Mouse (Mus musculus) limb, embryonic 12.5 days (tissue): Measurements from ENCODE around the gene Herpud2. TPM values are rescaled to one million over a fixed set of nuclear protein-coding genes. Genes with fewer than 3 reads are reported as not detected.
"Not testable (repeated sequence)": the region's sequence is repeated elsewhere in the genome, so short reads cannot be mapped to it uniquely, and the experiment has no call there.

Experiments
- ATAC-seq: fragments of 200-750 bp; cut with Nextera tagmentation; 2 replicates; pipeline ENCODE4 v1.8.0; 2017; ENCODE audit warnings: low read depth, moderate TSS enrichment; ENCODE audit not compliant: insufficient number of reproducible peaks, insufficient read depth, low FRiP score, low TSS enrichment
- H3K27ac ChIP-seq: fragments of 300-500 bp; sonication (generic); 2 replicates; pipeline ENCODE4 v1.5.1; 2016; ENCODE audit warnings: mild to moderate bottlenecking, moderate library complexity
- H3K27me3 ChIP-seq: fragments of 300-500 bp; sonication (generic); 2 replicates; pipeline ENCODE4 v1.6.1; 2016; ENCODE audit warnings: mild to moderate bottlenecking, moderate library complexity
- H3K36me3 ChIP-seq: fragments of 300-500 bp; sonication (generic); 2 replicates; pipeline ENCODE4 v1.6.1; 2016; ENCODE audit warnings: mild to moderate bottlenecking, moderate library complexity
- H3K4me1 ChIP-seq: fragments of 300-500 bp; sonication (generic); replicated peaks from 2 replicates; pipeline ENCODE4 v1.6.1; 2016
- H3K4me2 ChIP-seq: fragments of 300-500 bp; sonication (generic); 2 replicates; pipeline ENCODE4 v1.6.1; 2016; ENCODE audit warnings: mild to moderate bottlenecking, moderate library complexity
- H3K4me3 ChIP-seq: fragments of 300-500 bp; sonication (generic); replicated peaks from 2 replicates; pipeline ENCODE4 v1.5.1; 2016; ENCODE audit warnings: mild to moderate bottlenecking
- H3K9ac ChIP-seq: fragments of 300-500 bp; sonication (generic); replicated peaks from 2 replicates; pipeline ENCODE4 v1.6.1; 2016; ENCODE audit warnings: mild to moderate bottlenecking, moderate library complexity
- H3K9me3 ChIP-seq: fragments of 300-500 bp; sonication (generic); 2 replicates; pipeline ENCODE4 v1.6.1; 2016; ENCODE audit warnings: mild to moderate bottlenecking, moderate library complexity
- WGBS: fragments of 180-500 bp; shearing (Covaris S2); methylation state at CpG from one replicate; pipeline ENCODE4 v1.1.7; 2016; 5-methylcytosine and 5-hydroxymethylcytosine counted together
- polyA plus RNA-seq: library from polyadenylated mRNA; unstranded; fragments of >200 nt; fragmentation: Nextera tagmentation; extraction: Ambion mirVana; gene quantifications from 2 replicates; pipeline ENCODE4 v1.2.1, GENCODE M21; 2016

Herpud2 gene
- polyA plus RNA-seq, 1 experiment from 2014 or later, result 36.1 TPM

DNA sequence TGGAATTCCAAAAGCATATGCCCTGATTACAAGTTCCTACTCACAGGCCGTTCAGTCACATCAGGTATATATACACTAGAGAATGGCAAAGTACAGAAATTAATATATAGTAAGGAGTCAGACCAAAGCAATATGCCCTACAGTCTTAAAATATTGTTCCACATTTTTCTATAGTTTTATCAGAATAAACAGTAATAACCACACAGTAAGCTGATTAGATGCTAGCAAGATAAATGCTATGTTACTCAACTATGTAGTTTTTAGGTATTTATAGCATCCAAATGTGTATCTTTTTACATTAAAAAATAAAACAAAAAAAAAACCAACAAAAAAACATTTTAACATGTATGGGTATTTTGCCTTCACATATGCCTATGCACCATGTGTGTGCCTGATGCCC, 5.7 kb downstream of the Herpud2 start:
- Histone ChIP-seq H3K36me3 (peaks cover 3% of the 10 kb centered on the region; the same call in 1 of the 2 replicates), H3K27ac (no peak overlapping the region), H3K4me3 (no peak overlapping the region), H3K4me2 (no peak overlapping the region), H3K9me3 (no peaks in the 10 kb centered on the region), H3K9ac (no peak overlapping the region), H3K4me1 (peaks cover 17% of the 10 kb centered on the region), H3K27me3 (no peaks in the 10 kb centered on the region)
- WGBS, result 75% methylated on average over 1 of the region's 1 CpGs
- no peak for ATAC-seq

DNA sequence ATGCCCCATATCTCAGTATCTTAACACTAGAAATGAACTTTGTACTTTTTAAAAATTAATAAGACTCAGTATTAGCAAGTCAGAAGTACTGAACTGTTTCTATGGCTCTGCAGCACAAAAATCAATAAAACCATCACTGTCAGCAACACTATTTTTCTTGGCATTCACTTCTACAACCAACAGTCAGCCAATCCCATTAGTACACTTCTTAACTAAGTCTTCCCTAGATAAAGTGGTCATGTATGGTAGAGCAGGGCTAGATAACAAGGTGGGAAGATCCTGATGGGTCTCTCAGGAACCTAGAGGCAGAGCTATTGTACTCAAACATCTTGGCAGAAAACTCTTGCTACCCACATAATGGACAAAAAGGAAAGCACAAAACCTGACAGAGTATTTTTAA, 7.7 kb downstream of the Herpud2 start:
- no peak overlapping the region for H3K27ac ChIP-seq
- peaks cover 3% of the 10 kb centered on the region; the same call in 1 of the 2 replicates for H3K36me3 ChIP-seq
- H3K4me1 ChIP-seq, result peaks cover 8% of the 10 kb centered on the region
- no peak overlapping the region for H3K9ac ChIP-seq
- no peak overlapping the region for H3K4me2 ChIP-seq
- H3K9me3 ChIP-seq, result no peaks in the 10 kb centered on the region
- H3K27me3 ChIP-seq, result no peaks in the 10 kb centered on the region
- no peak overlapping the region for H3K4me3 ChIP-seq
- no peak for ATAC-seq

GRCm38 (mm10) chr9:25142988-25143387, 8.6 kb downstream of the Herpud2 start:
- H3K4me2 ChIP-seq, result no peak overlapping the region
- no peak for ATAC-seq
- H3K9me3 ChIP-seq, result no peaks in the 10 kb centered on the region
- peaks cover 3% of the 10 kb centered on the region; the same call in 1 of the 2 replicates for H3K36me3 ChIP-seq
- no peaks in the 10 kb centered on the region for H3K4me1 ChIP-seq
- H3K9ac ChIP-seq, result no peak overlapping the region
- 91% methylated on average over 1 of the region's 1 CpGs for WGBS
- no peak overlapping the region for H3K27ac ChIP-seq
- no peak overlapping the region for H3K4me3 ChIP-seq
- no peaks in the 10 kb centered on the region for H3K27me3 ChIP-seq

- Histone ChIP-seq H3K27me3 (no peaks in the 10 kb centered on the region), H3K4me3 (no peak overlapping the region), H3K9me3 (no peaks in the 10 kb centered on the region), H3K4me2 (no peak overlapping the region), H3K4me1 (no peaks in the 10 kb centered on the region), H3K36me3 (peaks cover 3% of the 10 kb centered on the region; the same call in 1 of the 2 replicates), H3K9ac (no peak overlapping the region), H3K27ac (no peak overlapping the region)
- no peak for ATAC-seq
- 93% methylated on average over 3 of the region's 3 CpGs for WGBS
Observed at GRCm38 (mm10) chr9:25142041-25142440, 9.6 kb downstream of the Herpud2 start.

- no peak overlapping the region for H3K27ac ChIP-seq
- H3K4me3 ChIP-seq, result no peak overlapping the region
- no peak overlapping the region for H3K9ac ChIP-seq
- no peak overlapping the region for H3K4me2 ChIP-seq
- H3K27me3 ChIP-seq, result no peaks in the 10 kb centered on the region
- WGBS, result 82% methylated on average over 1 of the region's 1 CpGs
- H3K9me3 ChIP-seq, result no peaks in the 10 kb centered on the region
- no peaks in the 10 kb centered on the region for H3K4me1 ChIP-seq
- H3K36me3 ChIP-seq, result peaks cover 3% of the 10 kb centered on the region; the same call in 1 of the 2 replicates
- ATAC-seq, result no peak
Observed at GRCm38 (mm10) chr9:25140330-25140729, 11.3 kb downstream of the Herpud2 start.

- Histone ChIP-seq H3K27me3 (no peaks in the 10 kb centered on the region), H3K9ac (no peak overlapping the region), H3K27ac (no peak overlapping the region), H3K4me2 (no peak overlapping the region), H3K4me3 (no peak overlapping the region), H3K9me3 (no peaks in the 10 kb centered on the region), H3K4me1 (no peaks in the 10 kb centered on the region), H3K36me3 (no peaks in the 10 kb centered on the region)
- WGBS, result 82% methylated on average over 1 of the region's 1 CpGs
- no peak for ATAC-seq
Observed at GRCm38 (mm10) chr9:25138900-25139299, 12.7 kb downstream of the Herpud2 start.

GRCm38 (mm10) chr9:25132920-25133319, 18.7 kb downstream of the Herpud2 start:
- H3K27me3 ChIP-seq, result no peaks in the 10 kb centered on the region
- no peak overlapping the region for H3K27ac ChIP-seq
- ATAC-seq, result no peak
- H3K9me3 ChIP-seq, result no peaks in the 10 kb centered on the region
- H3K4me2 ChIP-seq, result no peak overlapping the region
- no peak overlapping the region for H3K4me3 ChIP-seq
- 75% methylated on average over 4 of the region's 4 CpGs for WGBS
- no peak overlapping the region for H3K9ac ChIP-seq
- H3K36me3 ChIP-seq, result peaks cover 3% of the 10 kb centered on the region; the same call in 1 of the 2 replicates
- no peaks in the 10 kb centered on the region for H3K4me1 ChIP-seq

GRCm38 (mm10) chr9:25132253-25132652, 19.4 kb downstream of the Herpud2 start:
- Histone ChIP-seq H3K4me1 (no peaks in the 10 kb centered on the region), H3K27ac (no peak overlapping the region), H3K9me3 (no peaks in the 10 kb centered on the region), H3K36me3 (peaks cover 3% of the 10 kb centered on the region; the same call in 1 of the 2 replicates), H3K4me2 (no peak overlapping the region), H3K9ac (no peak overlapping the region), H3K27me3 (no peaks in the 10 kb centered on the region), H3K4me3 (no peak overlapping the region)
- no peak for ATAC-seq

DNA sequence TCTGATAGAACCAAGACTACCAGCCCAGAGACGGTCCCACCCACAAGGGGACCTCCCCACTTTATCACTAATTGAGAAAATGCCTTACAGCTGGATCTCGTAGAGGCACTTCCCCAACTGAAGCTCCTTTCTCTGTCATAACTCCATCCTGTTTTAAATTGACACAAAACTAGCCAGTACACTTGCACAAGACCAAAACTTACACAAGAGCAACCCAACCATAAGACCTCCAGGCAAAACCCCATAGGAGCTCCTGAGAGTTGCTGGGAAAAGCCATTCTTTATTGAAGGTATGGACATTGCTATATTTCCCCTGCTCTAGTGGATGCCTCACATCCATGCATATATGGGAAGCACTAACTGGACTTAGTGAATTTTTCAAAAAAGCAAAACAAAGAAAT, 27.6 kb downstream of the Herpud2 start:
- Histone ChIP-seq H3K4me1 (no peaks in the 10 kb centered on the region), H3K36me3 (peaks cover 43% of the 10 kb centered on the region), H3K9me3 (no peaks in the 10 kb centered on the region), H3K9ac (no peak overlapping the region), H3K27me3 (no peaks in the 10 kb centered on the region), H3K4me2 (no peak overlapping the region), H3K27ac (no peak overlapping the region), H3K4me3 (no peak overlapping the region)
- no peak for ATAC-seq
- 65% methylated on average over 2 of the region's 2 CpGs for WGBS

GRCm38 (mm10) chr9:25123590-25123989, 28.0 kb downstream of the Herpud2 start:
- not testable (repeated sequence) for ATAC-seq

DNA sequence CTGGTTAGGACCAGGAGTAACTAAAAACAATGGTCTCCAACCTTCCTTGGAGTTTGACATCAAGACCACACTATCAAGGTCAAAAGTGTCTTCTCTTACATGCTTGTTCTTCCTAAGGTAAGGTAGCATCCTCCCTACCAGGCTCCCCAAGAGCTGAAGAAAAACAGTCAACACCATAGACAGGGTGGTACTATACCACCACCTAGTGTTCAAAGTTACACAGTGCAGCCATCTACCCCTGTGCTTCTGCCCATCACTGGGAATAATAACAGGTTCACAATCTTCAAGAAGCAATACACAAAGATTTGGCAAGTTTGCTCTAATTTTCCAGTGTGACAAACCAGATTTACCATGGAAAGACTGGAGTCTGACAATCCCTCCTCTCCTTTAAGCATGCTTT, 47.0 kb downstream of the Herpud2 start:
- Histone ChIP-seq H3K4me1 (no peaks in the 10 kb centered on the region), H3K4me2 (no peak overlapping the region), H3K4me3 (no peak overlapping the region), H3K27me3 (no peaks in the 10 kb centered on the region), H3K36me3 (peaks cover 31% of the 10 kb centered on the region), H3K9ac (no peak overlapping the region), H3K9me3 (0 out of 2 replicates have a peak, but pooled peaks cover 6% of the 10 kb centered on the region), H3K27ac (no peak overlapping the region)
- ATAC-seq, result no peak

More at GRCm38 (mm10) chr9:25123590-25123989, 28.0 kb downstream of the Herpud2 start:
- H3K36me3 ChIP-seq, result peaks cover 46% of the 10 kb centered on the region
- not testable (repeated sequence) for H3K27me3 ChIP-seq, H3K27ac ChIP-seq, H3K9ac ChIP-seq, H3K9me3 ChIP-seq, H3K4me2 ChIP-seq, H3K4me3 ChIP-seq, H3K4me1 ChIP-seq
- 92% methylated on average over 1 of the region's 1 CpGs for WGBS

DNA sequence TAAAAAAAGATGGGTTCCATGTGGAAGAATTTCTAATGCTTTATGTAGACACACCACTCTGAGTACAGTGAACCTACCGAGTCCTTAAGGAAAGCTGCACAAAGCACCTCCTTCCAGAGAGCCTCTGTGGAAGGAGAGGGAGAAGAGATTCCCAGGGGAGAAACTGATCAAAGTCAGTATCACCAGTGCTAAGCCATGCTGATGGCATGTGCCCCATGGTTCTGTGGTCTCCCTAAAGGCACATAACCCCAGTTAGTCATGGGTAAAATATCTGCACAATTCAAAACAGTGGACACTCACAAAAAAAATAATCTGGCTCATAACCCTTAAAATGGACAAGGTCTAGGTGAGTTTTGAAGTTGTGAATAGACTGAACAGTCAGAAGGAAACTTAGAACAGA, 48.7 kb downstream of the Herpud2 start:
- H3K4me3 ChIP-seq, result no peak overlapping the region
- H3K36me3 ChIP-seq, result peaks cover 21% of the 10 kb centered on the region
- no peak for ATAC-seq
- WGBS, result 87% methylated on average over 1 of the region's 1 CpGs
- 0 out of 2 replicates have a peak, but pooled peaks cover 6% of the 10 kb centered on the region for H3K9me3 ChIP-seq
- H3K4me2 ChIP-seq, result no peak overlapping the region
- no peak overlapping the region for H3K9ac ChIP-seq
- H3K27me3 ChIP-seq, result no peaks in the 10 kb centered on the region
- no peak overlapping the region for H3K27ac ChIP-seq
- H3K4me1 ChIP-seq, result no peaks in the 10 kb centered on the region
